Mouse (Mus musculus) fibroblast of lung, adult 2 months (primary cell): ENCODE data around the gene Trim33.

Source experiments
- DNase-seq: peaks from one replicate; pipeline ENCODE4 v3.0.0-alpha.2; 2011; ENCODE audit warnings: low read depth

Gene Trim33

DNA sequence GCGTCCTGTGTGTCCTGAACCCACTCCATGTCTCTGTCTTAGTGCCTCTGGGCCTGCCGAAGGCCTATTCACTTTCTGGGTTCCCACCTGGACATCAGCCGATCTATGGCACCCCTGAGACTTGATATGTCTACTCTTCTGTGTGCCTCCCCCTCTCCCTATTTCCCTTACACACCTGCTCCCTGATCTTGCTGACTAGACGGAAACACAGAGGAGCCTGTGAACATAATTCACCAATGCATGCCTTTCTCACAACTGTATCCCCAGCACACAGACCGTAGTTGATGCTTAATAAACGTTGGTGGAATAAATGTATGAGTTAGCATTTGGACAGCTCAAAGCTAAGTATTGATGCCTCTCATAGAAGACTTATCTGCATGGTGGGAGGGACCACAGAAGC lies 121.7 kb downstream of the Trim33 start:
- no peak for DNase-seq

DNA sequence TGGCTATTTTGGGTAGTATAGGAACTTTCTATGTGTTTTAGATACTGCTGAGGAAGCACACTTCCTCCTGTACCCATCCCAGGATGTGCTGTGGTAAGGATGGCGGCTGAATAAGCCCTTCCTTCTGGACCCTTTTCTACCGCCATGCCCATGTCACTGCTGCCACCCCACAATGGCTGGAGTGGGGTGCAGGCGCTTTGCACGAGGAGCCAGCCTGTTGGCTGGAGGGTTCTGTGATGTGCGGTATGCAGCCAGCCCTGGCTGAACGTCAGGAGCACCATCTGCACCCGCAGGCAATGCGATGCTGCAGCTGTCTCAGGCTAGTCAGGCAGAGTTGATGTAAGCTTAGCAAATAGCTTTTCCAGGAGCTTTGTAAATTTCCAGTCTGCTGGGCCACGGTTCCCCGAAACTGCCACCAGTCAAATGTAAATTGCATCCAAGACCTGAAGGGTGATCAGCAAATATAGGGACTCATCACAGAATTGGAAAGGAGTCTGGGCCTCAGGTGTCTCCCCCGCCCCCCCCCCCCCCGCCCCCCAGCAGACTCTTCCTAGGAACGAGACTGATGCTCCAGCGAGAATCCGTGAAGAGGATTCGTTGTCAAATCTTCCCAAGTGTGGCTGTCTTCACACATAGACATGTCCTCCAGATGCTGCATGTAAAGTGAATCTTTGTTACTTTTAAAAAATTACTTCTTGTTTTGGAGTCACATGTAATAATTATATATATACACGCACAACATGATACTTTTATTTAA lies 122.4 kb downstream of the Trim33 start:
- no peak for DNase-seq

DNA sequence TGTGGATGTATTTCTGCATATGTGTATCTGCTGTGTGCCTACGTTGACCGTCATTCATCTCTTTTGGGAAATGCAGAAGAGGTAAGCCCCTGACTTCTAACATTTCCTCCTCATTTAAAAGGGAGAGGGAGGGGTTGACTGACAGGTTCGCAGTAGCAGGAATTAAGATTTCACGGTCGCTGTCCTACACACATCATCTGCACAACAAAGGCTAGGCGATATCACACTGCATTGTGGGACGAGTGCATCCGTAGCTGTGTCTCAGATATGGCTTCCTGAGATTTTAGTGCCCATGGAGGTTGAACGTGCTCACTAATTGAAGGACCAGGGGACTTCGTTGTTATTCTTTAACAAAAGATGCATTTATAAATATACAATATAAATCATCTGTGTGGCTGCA lies 123.1 kb downstream of the Trim33 start:
- DNase-seq, result no peak

GRCm38 (mm10) chr3:103405135-103405534 lies 126.0 kb downstream of the Trim33 start:
- no peak for DNase-seq

- DNase-seq, result peak; percentile 74
These were observed 127.0 kb downstream of the Trim33 start for GRCm38 (mm10) chr3:103405871-103406765.
